In genomic region chr1:180269033-180269432, GRCm38 (mm10) we compare ENCODE assay signal across 10 mouse cellular contexts. TPM values are rescaled to one million over a fixed set of nuclear protein-coding genes. Genes with fewer than 3 reads are reported as not detected.
DNase-seq lines count a peak whose midpoint lies in the region; ATAC-seq and TF ChIP-seq lines count a peak whose summit lies in the region.
"Had no signal": no experiment of that assay in that cellular context is flagged by ENCODE, and none has a peak within 500 bp of the region (broad histone marks: within the 10 kb centered on the region; RNA-seq: fewer than 3 reads in every experiment).

No protein-coding gene starts in this region.

- no peaks in the 10 kb centered on the region for H3K36me3 ChIP-seq in heart, embryonic 11.5 days (ENCODE audit: control insufficient read depth, insufficient read depth, low read length)
- no peaks in the 10 kb centered on the region for H3K36me3 ChIP-seq in liver, embryonic 11.5 days (ENCODE audit: control insufficient read depth, insufficient read depth, low read length)
- H3K36me3 ChIP-seq in liver, embryonic 12.5 days = no peaks in the 10 kb centered on the region
- no peaks in the 10 kb centered on the region for H3K36me3 ChIP-seq in CH12.LX (replicated peaks in 1 of 2; ENCODE audit: control insufficient read depth in 1 of 2, insufficient read depth in 1 of 2, low read length in 1 of 2)
- no peaks in the 10 kb centered on the region for H3K36me3 ChIP-seq in intestine, postnatal 0 days (ENCODE audit: control insufficient read depth, insufficient read depth)

- dilution Hi-C loops in CH12.LX (cut with MboI; ENCODE audit: extremely low pct_ligation_motif_present, extremely low pct_unique_long_range_greater_than_20kb, low sequenced_read_pairs) = no loop called here

- DNase-seq in heart, postnatal 36 days = no peak
- DNase-seq in liver, embryonic 11.5 days (ENCODE audit: low spot score) = no peak
- DNase-seq in CH12.LX (ENCODE audit: extremely low read depth) = no peak
- DNase-seq in ovary, postnatal 36 days (ENCODE audit: low spot score) = no peak
- no peak for DNase-seq in left cerebral cortex, adult 18-20 months (ENCODE audit: low spot score in 2 of 2)

- intact Hi-C loops in heart, postnatal 36 days (cut with DNase I) = loop anchor here (2.0 to 5.0 kb wide), 3 partner anchors 62 to 283 kb away; partner anchors contain the start of gene Itpkb

- no peak overlapping the region for H3K27ac ChIP-seq in heart, embryonic 11.5 days (ENCODE audit: low read depth, low read length)
- no peak overlapping the region for H3K27ac ChIP-seq in liver, embryonic 11.5 days (ENCODE audit: low read depth, low read length)
- no peak overlapping the region for H3K27ac ChIP-seq in liver, embryonic 12.5 days
- H3K27ac ChIP-seq in CH12.LX (ENCODE audit: insufficient read depth, low read depth) = no peak overlapping the region
- no peak overlapping the region for H3K27ac ChIP-seq in intestine, postnatal 0 days (ENCODE audit: low read depth, low read length)
- H3K27ac ChIP-seq: layer of hippocampus, adult 2 months had no signal

- H3K4me1 ChIP-seq in heart, embryonic 11.5 days (ENCODE audit: control insufficient read depth, insufficient read depth, low read length) = peaks cover 8% of the 10 kb centered on the region; the same call in 1 of the 2 replicates
- peaks cover 7% of the 10 kb centered on the region for H3K4me1 ChIP-seq in liver, embryonic 11.5 days (replicated peaks; ENCODE audit: control insufficient read depth, insufficient read depth, low read length)
- H3K4me1 ChIP-seq in liver, embryonic 12.5 days = peaks cover 27% of the 10 kb centered on the region
- H3K4me1 ChIP-seq in CH12.LX (ENCODE audit: control insufficient read depth in 1 of 2, insufficient read depth in 2 of 2) = peaks cover 5 to 32% of the 10 kb centered on the region in 2 experiments
- H3K4me1 ChIP-seq in intestine, postnatal 0 days (replicated peaks; ENCODE audit: control insufficient read depth, insufficient read depth, low read length) = 0 out of 2 replicates have a peak, but pooled peaks cover 2% of the 10 kb centered on the region

- no peak for TF ChIP-seq CTCF in CH12.LX (conservative IDR thresholded peaks at IDR 0.05 in 1 of 2, IDR thresholded peaks at IDR 0.05 in 1 of 2; ENCODE audit: low read depth in 2 of 2, low read length in 2 of 2)
- no peak for TF ChIP-seq CTCF in intestine, postnatal 0 days (IDR thresholded peaks at IDR 0.05; ENCODE audit: low read depth)

- H3K4me3 ChIP-seq in heart, embryonic 11.5 days (ENCODE audit: low read depth, low read length) = no peak overlapping the region
- H3K4me3 ChIP-seq in liver, embryonic 11.5 days (ENCODE audit: low read depth, low read length) = no peak overlapping the region
- H3K4me3 ChIP-seq in liver, embryonic 12.5 days = no peak overlapping the region
- H3K4me3 ChIP-seq in CH12.LX (replicated peaks in 1 of 3; ENCODE audit: low read depth in 2 of 3, low read length in 2 of 3, poor library complexity in 1 of 3) = no peak overlapping the region
- no peak overlapping the region for H3K4me3 ChIP-seq in intestine, postnatal 0 days (ENCODE audit: low read depth, low read length)
- H3K4me3 ChIP-seq: erythroblast, embryonic 14.5 days; layer of hippocampus, adult 2 months had no signal

- no peak for ATAC-seq in heart, embryonic 11.5 days (replicated peaks; ENCODE audit: insufficient number of reproducible peaks, low FRiP score, low TSS enrichment)
- peak; percentile 16; the same call in 1 of the 2 replicates for ATAC-seq in liver, embryonic 11.5 days (replicated peaks; ENCODE audit: low FRiP score)
- no peak for ATAC-seq in liver, embryonic 12.5 days
- ATAC-seq in intestine, postnatal 0 days = peak; percentile 36; the same call in 1 of the 2 replicates

- TF ChIP-seq EP300 in CH12.LX (IDR thresholded peaks at IDR 0.05; ENCODE audit: low read length) = no peak

- no peak for TF ChIP-seq RAD21 in CH12.LX (IDR thresholded peaks at IDR 0.05; ENCODE audit: low read depth, low read length)

- H3K9me3 ChIP-seq in heart, embryonic 11.5 days (replicated peaks; ENCODE audit: control insufficient read depth, low read length) = no peaks in the 10 kb centered on the region
- H3K9me3 ChIP-seq in liver, embryonic 11.5 days (ENCODE audit: control insufficient read depth, low read length) = no peaks in the 10 kb centered on the region
- H3K9me3 ChIP-seq in liver, embryonic 12.5 days (replicated peaks) = no peaks in the 10 kb centered on the region
- H3K9me3 ChIP-seq in CH12.LX (replicated peaks; ENCODE audit: low read length) = no peaks in the 10 kb centered on the region
- no peaks in the 10 kb centered on the region for H3K9me3 ChIP-seq in intestine, postnatal 0 days (ENCODE audit: control insufficient read depth)

- H3K9ac ChIP-seq in heart, embryonic 11.5 days (ENCODE audit: low read depth, low read length) = 0 out of 2 replicates have a peak overlapping the region, but pooled peaks have one; percentile 23
- no peak overlapping the region for H3K9ac ChIP-seq in liver, embryonic 11.5 days (ENCODE audit: low read depth, low read length)
- H3K9ac ChIP-seq in liver, embryonic 12.5 days = no peak overlapping the region
- no peak overlapping the region for H3K9ac ChIP-seq in CH12.LX (ENCODE audit: insufficient read depth, low read depth)
- 0 out of 2 replicates have a peak overlapping the region, but pooled peaks have one; percentile 13 for H3K9ac ChIP-seq in intestine, postnatal 0 days (ENCODE audit: low read depth, low read length)

- in situ Hi-C loops in CH12.LX (cut with MboI; ENCODE audit: low pct_ligation_motif_present, low pct_unique_long_range_greater_than_20kb, low sequenced_read_pairs) = loop anchor here (25.0 kb wide), 2 partner anchors 268 to 493 kb away; no protein-coding TSS in a partner anchor

- no peaks in the 10 kb centered on the region for H3K79me2 ChIP-seq in CH12.LX (replicated peaks; ENCODE audit: control insufficient read depth, extremely low read depth, insufficient read depth, poor library complexity, severe bottlenecking)

- H3K27me3 ChIP-seq in heart, embryonic 11.5 days (ENCODE audit: control insufficient read depth, insufficient read depth, low read length) = peaks cover 6% of the 10 kb centered on the region; the same call in 1 of the 2 replicates
- peaks cover 4% of the 10 kb centered on the region; the same call in 1 of the 2 replicates for H3K27me3 ChIP-seq in liver, embryonic 11.5 days (replicated peaks; ENCODE audit: control insufficient read depth, insufficient read depth, low read length)
- peaks cover 16% of the 10 kb centered on the region for H3K27me3 ChIP-seq in liver, embryonic 12.5 days (replicated peaks)
- no peaks in the 10 kb centered on the region for H3K27me3 ChIP-seq in CH12.LX (replicated peaks)
- no peaks in the 10 kb centered on the region for H3K27me3 ChIP-seq in intestine, postnatal 0 days (replicated peaks; ENCODE audit: control insufficient read depth, insufficient read depth, low read length)

- WGBS in heart, embryonic 11.5 days (ENCODE audit: insufficient replicate concordance) = 85% methylated on average over 2 of the region's 2 CpGs
- 70% methylated on average over 2 of the region's 2 CpGs for WGBS in liver, embryonic 11.5 days
- 71% methylated on average over 2 of the region's 2 CpGs for WGBS in liver, embryonic 12.5 days (ENCODE audit: insufficient replicate concordance)
- 35% methylated on average over 2 of the region's 2 CpGs for WGBS in intestine, postnatal 0 days

- no peak overlapping the region for H3K4me2 ChIP-seq in heart, embryonic 11.5 days
- no peak overlapping the region for H3K4me2 ChIP-seq in liver, embryonic 11.5 days
- H3K4me2 ChIP-seq in liver, embryonic 12.5 days = no peak overlapping the region
- H3K4me2 ChIP-seq in CH12.LX (ENCODE audit: insufficient read depth, low read depth, poor library complexity, severe bottlenecking) = no peak overlapping the region
- no peak overlapping the region for H3K4me2 ChIP-seq in intestine, postnatal 0 days (replicated peaks; ENCODE audit: low read depth)

- TF ChIP-seq POLR2A in CH12.LX (IDR thresholded peaks at IDR 0.05; ENCODE audit: low read depth, low read length) = no peak

TF ChIP-seq in CH12.LX, 34 proteins besides CTCF, POLR2A, EP300 and RAD21:
- no peak for TF ChIP-seq TBP (conservative IDR thresholded peaks at IDR 0.05; ENCODE audit: low read depth, low read length)
- no peak for TF ChIP-seq TCF12 (IDR thresholded peaks at IDR 0.05; ENCODE audit: low read depth, low read length)
- 0 out of 2 replicates have a peak, but pooled peaks have one; percentile 2 for TF ChIP-seq CHD2 (IDR thresholded peaks at IDR 0.05; ENCODE audit: low read length)
- no peak for TF ChIP-seq MAFK (IDR thresholded peaks at IDR 0.05; ENCODE audit: insufficient replicate concordance, low read length)
- no peak for TF ChIP-seq MYC (IDR thresholded peaks at IDR 0.05; ENCODE audit: low read depth, low read length)

RNA-seq across cellular contexts. Expression of gene Psen2, which starts 5.8 kb away (rescaled TPM):
- 14.7 and 17.3 TPM in 2 replicates for polyA plus RNA-seq in heart, embryonic 11.5 days (2014; fragmentation: Nextera tagmentation; extraction: Ambion mirVana)
- total RNA-seq in heart, postnatal 36 days (2021) = 10 to 100 TPM; 13.2 to 15.8 TPM
- 30.9 and 31.3 TPM in 2 replicates for polyA plus RNA-seq in liver, embryonic 11.5 days (2014; fragmentation: Nextera tagmentation; extraction: Ambion mirVana)
- 20.9 and 21.3 TPM in 2 replicates for polyA plus RNA-seq in liver, embryonic 12.5 days (2016; fragmentation: Nextera tagmentation; extraction: Ambion mirVana)
- total RNA-seq in CH12.LX (2012; rRNA removed) (36.8 and 45.3 TPM in 2 replicates), CH12.LX (2014; rRNA removed) (23.4 and 24.2 TPM in 2 replicates)
- 46.1 and 47.6 TPM in 2 replicates for polyA plus RNA-seq in CH12.LX (2012; ENCODE audit: insufficient read length, low read depth)
- polyA plus RNA-seq in intestine, postnatal 0 days (2015; fragmentation: Nextera tagmentation; extraction: Ambion mirVana) = 12.3 and 14.8 TPM in 2 replicates
- 10 to 100 TPM; 18.4 to 19.7 TPM for total RNA-seq in left cerebral cortex, adult 18-20 months (2021)

Comparison
In these comparisons a context has a peak if more than half of its experiments do, and no peak if none do; other contexts are left out.
1. ATAC-seq: peak in liver, embryonic 11.5 days (single experiment) and intestine, postnatal 0 days (single experiment); none in heart, embryonic 11.5 days (single experiment) and liver, embryonic 12.5 days (single experiment).
2. H3K9ac ChIP-seq: peak in heart, embryonic 11.5 days (single experiment) and intestine, postnatal 0 days (single experiment); none in liver, embryonic 11.5 days (single experiment), liver, embryonic 12.5 days (single experiment) and CH12.LX (single experiment).